Mouse (Mus musculus) cerebellum, adult 11 months (tissue): ENCODE results near the gene Snorc.

Experiments
- DNase-seq: peaks from one replicate; pipeline ENCODE4 v3.0.0; 2022

Gene Snorc

DNA sequence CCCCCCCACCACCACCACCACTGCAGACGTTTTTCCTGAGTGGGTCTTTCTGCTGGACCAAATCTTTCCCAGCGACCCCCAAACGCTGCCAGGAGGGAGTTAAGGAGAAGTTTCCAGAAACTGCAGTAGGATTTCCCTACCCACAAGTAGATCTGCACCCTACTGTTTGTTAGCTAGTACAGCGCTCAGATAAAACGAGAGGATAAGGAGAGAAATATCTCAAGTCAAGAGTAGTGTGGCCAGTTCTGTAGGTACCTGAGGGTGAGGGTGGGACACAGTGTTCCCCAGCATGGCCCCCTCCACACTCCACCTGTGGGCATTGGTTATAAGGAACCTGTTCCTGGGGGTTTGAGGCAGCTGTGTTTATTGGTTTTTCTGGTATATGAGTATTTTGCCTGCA is 40.8 kb downstream of the Snorc start:
- DNase-seq = no peak

DNA sequence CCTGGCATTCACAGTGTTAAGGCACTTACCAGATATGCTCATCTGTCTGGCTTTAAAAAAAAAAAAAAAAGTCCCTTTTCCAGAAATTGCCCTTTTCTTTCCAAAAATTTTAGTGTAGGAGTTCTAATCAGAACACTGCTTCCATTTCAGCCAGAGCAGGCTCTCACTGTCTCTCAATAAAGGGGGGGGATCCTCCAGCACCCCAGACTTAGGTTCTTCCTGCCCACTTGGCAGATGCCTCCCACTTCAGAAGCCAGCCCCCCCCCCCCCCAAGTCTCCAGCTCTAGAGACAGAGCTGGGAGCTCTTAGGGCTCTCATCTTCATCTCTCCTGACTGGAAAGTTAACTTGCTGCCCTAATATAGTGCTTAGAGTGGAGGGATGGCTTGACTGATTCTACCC is 50.4 kb downstream of the Snorc start:
- DNase-seq = no peak

DNA sequence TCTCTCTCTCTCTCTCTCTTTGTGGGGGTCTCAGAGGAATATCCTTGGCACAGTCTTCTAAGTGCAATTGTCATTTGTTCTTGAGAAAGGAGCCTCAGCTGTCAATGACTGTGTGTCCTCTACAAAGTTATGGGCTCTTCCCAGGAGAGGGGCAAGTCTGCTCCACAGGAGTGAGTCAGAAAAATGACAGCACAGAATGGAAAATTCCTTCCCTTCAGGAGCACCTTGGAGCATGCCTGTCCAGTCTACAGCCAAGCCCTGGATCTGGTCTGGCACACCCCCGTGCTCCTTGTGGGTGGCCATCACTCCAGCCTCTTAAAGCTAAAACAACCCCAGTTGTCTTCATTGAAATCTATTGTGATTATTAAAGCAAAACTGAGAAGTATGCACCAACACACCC is 51.5 kb downstream of the Snorc start:
- no peak for DNase-seq

DNA sequence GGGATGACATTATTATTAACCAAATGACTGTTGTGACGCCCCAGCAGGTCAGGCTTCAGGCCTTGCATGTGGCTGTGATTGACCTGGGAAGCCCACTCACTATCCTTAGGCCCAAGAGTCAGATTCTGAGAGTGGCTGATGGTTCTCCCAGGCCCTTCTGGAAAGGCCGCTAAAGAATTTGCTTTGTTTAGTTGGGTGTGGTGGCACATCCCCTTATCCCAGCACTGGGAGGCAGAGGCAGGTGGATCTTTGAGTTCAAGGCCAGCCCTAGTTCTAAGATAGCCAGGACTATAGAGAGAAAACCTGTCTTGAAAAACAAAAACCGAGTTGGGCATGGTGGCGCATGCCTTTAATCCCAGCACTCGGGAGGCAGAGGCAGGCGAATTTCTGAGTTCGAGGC is 55.0 kb downstream of the Snorc start:
- no peak for DNase-seq
